Mouse (Mus musculus) kidney, adult 2 months (tissue): ENCODE results near the gene Umodl1.

Experiments used
- CTCF ChIP-seq: fragments of 200-500 bp; conservative IDR thresholded peaks from 2 replicates; pipeline ENCODE4 v1.5.1; 2011; ENCODE audit warnings: low read depth, mild to moderate bottlenecking, control low read depth, low read length, moderate library complexity, mixed read lengths; ENCODE audit not compliant: insufficient read depth, insufficient read length
- POLR2A ChIP-seq: fragments of 200-500 bp; IDR thresholded peaks from one replicate; pipeline ENCODE4 v1.6.1; 2011; ENCODE audit warnings: low read depth, low read length, control low read depth

- no peak for TF ChIP-seq CTCF
- no peak for TF ChIP-seq POLR2A
These were observed 104.3 kb downstream of the Umodl1 start for GRCm38 (mm10) chr17:31058745-31059085.
